Mouse (Mus musculus): ENCODE measurements around the gene Dtnb. TPM values are rescaled to one million over a fixed set of nuclear protein-coding genes. Genes with fewer than 3 reads are reported as not detected.

The Dtnb gene
- total RNA-seq, 4 experiments from 2014 or later, result 109 to 123 (median 113) TPM

DNA sequence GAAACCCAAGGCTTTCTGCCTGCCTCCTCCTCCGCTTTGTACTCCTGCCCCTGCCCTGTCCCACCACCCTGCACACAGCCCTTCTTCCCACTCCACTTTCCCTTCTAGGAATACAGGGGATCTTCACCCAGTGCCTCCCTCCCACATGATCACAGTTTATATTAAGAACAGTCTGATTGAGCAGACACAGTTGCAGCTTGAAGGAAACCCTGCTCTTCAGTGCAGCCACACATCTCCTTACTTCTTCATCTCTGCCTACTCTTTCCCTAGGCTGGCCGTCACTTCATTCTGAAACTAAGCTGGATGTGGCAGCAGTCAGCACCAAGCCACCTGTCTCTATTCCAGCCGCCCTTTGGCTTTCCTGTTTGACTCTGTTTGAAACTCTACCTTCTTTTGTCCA is 201.5 kb downstream of the Dtnb start:
- DNase-seq (ENCODE audit: low spot score in 2 of 2), result no peak

DNA sequence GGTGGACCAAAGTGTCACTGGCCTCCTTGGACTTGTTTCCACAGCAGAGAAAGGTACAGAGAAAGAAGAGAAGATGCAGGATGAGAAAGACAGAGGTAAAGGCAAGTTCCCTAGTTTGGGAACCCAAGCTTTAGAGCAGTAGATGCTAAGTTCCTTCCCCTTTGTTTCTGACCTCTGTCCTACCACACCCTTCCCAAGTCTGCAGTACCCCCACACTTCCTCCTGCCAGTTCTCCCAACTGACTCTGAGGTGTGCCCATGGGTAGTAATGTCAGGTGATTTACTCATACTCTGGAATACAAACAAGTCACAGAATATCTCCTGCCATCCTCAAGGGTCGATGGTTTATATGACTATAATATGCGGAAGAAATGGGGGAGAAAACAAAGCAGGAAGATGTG is 203.8 kb downstream of the Dtnb start:
- no peak for DNase-seq (ENCODE audit: low spot score in 2 of 2)

DNA sequence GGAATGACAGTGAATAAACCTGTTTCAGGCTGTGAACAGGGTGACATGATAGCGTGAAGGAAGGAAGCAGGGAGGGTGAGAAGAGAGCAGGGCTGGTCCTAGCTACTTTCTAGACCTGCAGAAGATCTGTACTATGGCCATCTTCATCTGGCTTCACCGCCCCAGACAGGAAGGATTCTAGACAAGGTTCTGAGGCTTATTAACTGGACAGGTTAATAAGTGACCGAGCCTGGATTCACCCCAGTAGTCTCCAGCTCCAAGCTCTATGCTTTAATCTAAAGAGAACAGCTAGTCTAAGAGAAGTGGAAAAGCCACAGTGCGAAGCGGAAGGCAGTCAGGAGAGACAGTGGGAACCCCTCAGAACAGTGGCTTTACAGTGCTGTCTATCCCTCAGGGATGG is 205.5 kb downstream of the Dtnb start:
- no peak for DNase-seq (ENCODE audit: low spot score in 2 of 2)

DNA sequence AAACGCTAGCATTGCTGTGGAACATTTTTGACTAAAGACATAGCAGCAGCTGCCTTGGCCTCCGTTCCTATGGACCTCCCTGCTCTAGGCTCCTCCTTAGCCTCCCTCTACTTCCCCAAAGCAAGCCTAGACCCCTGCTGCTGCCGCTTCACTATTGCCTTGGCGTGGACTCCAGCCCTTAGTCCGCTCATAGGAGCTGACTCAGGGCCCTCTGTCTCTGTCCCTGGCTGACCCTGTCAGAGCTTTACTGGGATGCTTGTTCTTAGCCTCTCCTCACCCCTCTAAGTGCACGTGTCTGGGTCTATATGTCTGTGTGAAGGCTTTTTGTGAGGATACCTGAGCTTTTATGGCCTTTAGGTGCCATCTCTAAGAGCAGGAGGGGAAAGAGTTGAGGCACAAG is 206.1 kb downstream of the Dtnb start:
- DNase-seq (ENCODE audit: low spot score in 2 of 2), result no peak

DNA sequence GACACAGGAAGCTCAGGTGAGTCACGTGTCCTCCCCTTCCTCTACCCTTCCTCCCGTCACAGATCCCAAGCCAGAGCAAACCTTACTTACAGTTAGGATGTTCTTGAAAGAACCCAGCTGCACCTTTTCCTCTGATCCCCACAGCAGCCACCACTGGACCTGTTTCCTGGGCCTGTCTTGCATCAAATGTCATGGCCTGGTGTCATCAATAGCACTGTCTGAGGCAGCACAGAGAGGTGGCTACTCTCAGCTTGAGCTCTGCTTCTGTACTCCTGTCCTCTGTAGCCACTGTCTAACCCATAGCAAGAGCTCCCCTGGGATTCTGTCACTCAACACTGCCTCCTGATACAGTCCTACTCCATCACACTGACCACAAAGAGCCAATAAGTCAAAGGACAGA is 207.5 kb downstream of the Dtnb start:
- DNase-seq (ENCODE audit: low spot score in 2 of 2), result no peak

DNA sequence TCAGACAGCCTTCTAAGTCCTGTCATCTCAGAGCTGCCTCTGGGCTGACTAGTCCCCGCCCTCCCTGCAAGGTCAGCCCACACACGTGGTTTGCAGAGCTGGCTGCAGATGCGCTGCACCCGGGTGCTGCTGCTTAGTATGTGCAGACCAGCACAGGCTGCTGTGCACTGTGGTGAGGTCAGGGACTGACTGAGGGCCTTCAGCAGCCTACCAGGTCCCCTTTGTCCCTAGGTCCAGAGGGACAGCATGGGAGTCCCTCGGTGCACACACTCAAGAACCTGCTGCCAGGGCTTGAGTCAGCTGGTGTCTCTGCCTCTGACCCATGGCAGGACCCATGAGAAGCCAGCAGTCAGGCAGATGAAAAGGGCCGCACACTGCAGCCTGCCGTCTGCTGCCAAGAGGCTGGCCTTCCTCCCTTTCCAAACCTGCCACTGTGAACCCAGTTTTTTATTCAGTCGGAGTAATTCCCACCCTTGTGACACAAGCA is 208.3 kb downstream of the Dtnb start:
- DNase-seq (ENCODE audit: low spot score in 2 of 2), result peak; percentile 59 to 77

DNA sequence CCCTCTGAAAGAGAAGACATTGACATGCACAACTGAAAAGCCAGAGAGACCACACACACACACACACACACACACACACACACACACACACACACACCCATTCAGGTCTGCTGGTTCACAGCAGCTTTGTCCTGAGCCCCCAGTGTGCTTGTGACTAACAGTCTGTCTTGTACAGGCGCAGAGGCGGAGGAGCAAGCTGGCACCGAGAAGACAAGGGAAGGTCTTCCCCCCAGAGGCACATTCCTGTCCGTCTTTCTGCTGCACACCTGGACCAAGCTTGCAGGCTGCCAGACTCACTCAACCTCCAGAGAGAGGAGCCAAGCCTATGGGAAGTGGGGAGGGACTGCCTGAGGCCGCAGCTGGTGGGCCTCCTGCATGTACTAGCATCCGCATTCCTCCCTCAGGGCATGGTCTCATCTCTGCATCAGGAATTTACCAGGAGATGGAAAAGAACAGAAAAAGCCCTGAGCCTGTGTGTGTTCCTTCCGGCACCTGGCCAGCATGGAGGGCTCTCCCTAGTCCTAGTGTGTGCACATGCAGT is 208.8 kb downstream of the Dtnb start:
- DNase-seq (ENCODE audit: low spot score in 2 of 2), result no peak

DNA sequence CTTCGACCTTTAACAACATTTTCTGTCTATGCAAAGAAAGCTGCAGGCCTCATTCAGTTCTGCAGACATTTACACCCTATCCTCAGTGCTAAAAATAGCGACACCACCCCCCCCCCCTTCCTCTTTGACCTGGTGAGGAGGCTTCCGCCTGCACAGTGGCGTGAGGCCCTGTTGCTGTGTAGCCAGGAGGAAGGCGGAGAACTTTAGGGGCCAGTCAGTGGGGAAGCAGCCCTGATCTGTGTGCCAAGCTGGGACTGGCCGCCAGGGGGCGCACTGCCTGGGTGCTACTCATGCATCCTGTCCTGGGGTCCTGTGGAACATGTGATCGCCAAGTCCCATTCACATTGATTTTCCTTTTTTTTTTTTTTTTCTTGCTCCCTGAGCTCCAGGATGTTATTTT is 209.3 kb downstream of the Dtnb start:
- peak; percentile 78 to 84 for DNase-seq (ENCODE audit: low spot score in 2 of 2)

DNA sequence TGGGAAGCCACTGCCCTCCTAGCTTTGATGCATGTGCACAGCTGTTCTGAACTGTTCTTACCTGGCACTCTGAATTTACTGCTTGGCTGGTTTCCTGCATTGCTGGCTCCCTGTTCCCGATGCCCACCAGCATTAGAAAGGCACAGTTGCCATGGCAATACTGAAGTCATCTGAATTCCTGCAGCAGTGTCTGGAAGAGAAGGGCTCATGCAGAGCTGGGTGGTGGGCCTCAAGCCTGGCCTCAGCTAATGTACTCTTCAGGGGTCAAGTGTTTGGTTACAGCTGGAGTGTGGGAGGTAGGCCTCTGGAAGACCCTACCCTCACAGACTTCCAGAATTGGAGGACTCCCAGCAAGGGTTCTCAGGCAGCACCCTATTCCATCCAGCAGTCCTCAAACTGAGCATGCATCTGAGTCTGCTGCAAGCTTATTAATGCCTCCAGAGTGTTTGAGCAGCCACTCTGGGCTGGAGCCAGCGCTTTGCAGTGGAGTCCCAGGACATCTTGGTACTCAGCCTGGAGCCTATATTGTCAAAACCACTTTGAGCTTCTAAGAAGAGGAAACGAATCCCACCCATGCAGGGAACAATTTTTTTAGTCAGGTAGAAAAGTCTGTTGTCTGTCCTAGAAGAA is 211.1 kb downstream of the Dtnb start:
- DNase-seq (ENCODE audit: low spot score in 2 of 2), result no peak

DNA sequence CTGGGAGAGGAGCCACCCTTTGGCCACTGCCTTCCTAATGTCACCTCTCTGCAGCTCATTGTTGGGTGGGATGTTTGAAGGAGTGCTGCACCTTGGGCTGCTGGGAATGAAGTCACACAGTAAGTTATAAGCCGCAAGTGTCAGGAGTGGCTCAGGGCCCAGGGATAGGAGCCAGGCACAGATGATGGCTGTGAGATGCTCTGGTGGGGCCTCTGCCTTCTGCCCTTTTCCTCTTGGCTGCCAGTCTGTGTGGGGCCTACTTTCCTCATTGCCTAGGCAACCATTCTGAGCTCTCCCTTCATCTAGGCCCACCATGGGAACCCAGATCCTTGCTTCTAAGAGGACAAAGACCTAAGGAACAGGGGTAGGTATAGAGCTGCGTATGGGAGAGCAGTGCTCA is 212.1 kb downstream of the Dtnb start:
- no peak for DNase-seq (ENCODE audit: low spot score in 2 of 2)

DNA sequence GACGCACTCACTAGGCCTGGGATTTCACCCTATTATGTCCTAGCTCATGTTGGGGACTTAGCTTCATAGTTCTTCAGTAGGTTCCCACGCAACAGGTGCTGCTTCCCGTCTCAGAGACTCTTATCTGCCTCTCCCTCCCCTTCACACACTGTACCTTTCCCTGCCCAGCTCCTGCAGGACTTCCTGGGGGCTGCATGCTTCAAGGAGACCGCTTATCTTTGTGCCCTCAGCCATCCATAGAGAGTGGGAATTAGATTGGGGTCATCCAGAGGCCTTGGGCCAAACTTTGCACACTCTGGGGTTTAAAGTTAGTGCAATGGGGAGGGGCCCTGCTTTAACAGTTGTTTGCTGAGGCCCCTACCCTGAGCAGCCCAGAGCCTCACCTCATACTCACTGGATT is 212.5 kb downstream of the Dtnb start:
- no peak for DNase-seq (ENCODE audit: low spot score in 2 of 2)

DNA sequence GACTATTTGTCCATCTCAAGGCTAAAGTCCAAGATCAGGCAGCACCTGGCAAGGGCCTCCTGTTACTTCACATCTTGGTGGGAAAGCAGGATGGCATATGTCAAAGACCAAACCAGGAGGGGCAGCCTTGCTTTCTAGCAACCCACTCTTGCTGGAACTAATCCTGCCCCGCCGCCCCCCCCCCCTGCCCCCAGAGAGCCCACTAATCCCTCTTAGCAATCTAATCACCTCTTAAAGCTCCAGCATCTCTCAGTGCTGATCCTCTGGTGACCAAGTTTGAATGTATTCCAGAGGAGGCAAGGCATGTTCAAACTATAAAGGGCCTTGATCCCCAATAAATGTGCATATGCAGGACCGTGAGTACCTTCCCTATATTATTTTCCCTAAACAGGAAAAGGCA is 214.9 kb downstream of the Dtnb start:
- no peak for DNase-seq (ENCODE audit: low spot score in 2 of 2)

DNA sequence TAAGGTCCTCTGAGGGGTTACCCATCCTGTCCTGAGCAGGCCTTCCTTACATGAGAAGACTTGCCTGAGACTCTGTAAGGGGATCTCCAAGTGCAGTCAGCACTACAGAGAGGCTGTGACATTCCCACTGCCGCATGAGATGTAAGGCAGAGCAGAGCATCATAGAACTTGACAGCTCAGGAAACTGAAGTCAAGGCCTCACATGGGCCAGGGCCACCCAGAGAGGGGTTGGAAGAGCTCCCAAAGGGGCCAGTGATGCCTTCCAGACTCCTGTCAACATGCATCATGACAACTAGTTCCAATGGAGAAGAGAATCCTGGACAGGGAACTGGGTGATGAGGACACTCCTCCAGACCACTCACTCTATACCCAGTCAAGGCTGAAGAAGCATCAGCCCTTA is 215.4 kb downstream of the Dtnb start:
- DNase-seq (ENCODE audit: low spot score in 2 of 2), result no peak

DNA sequence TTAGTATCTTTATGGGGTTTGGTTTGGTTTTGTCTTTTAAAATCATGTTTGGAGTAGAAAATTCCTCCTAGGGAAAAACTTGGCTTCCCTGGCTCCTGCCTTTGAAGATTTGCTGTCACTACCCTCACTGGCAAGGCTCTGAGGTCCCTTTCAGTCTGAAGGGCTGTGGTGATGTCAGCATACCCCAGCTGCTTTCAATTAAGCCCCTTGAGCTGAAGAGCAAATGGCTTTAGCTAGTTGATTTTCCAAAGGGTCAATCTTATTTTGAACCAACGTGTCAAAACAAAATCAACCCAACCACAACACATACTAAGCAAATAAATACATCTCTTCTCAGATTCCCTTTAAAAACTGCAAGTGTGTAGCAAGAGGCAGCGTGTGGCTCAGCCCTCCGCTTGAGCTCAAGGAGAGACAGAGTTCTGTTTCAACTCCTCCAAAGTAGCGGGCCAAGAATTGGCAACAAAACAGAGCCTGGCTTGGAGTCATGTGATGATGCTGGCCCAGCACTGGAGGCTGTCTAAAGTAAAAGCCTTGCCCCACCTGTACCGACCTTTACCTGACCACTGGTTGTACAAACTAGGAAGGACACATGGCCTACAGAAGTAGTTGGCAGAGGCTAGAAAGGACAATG is 216.4 kb downstream of the Dtnb start:
- DNase-seq (ENCODE audit: low spot score in 2 of 2), result no peak

DNA sequence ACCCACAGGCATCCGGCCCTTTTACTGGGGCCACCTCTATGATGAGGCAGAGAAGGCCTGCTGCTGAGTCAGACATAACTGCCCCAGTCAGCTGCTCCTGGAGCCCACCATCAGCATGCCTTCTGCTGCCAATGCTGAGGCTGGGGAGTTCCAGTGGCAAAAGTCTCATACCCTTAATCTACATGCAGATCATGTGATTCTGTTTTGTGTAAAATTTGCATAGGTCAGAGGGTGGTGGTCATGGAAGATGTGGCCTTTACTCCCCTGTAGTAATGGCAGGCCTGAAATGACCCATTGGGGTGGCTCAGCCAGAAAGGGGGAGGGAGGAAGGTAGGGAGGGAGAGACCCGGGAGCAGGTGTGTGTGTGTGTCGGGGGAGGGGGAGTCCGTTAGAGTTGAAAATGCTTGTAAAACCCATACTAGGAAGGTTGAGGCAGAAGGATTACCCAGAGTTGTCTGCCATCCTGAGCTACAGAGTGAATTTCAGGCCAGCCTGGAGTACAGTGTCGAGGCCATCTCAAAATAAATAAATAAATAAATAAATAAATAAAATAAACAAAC is 217.5 kb downstream of the Dtnb start:
- DNase-seq (ENCODE audit: low spot score in 2 of 2), result no peak

DNA sequence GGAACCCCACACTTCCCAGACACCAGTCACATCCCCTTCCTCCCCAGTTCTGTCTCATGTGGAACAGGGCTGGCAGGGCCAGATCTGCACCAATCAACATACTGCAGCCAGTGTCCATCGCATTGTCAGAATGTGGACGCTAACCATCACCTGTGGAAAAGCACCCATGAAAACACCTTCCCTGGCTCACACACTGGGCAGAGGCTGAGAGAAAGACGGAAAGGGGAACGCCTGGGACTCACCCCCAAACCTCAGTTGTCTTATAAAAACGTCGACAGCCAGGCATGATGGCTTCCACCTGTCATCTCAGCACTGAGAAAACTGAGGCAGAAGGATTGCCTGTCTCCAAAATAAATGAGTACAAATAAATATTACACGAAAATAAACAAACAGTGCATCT is 219.1 kb downstream of the Dtnb start:
- no peak for DNase-seq (ENCODE audit: low spot score in 2 of 2)

DNA sequence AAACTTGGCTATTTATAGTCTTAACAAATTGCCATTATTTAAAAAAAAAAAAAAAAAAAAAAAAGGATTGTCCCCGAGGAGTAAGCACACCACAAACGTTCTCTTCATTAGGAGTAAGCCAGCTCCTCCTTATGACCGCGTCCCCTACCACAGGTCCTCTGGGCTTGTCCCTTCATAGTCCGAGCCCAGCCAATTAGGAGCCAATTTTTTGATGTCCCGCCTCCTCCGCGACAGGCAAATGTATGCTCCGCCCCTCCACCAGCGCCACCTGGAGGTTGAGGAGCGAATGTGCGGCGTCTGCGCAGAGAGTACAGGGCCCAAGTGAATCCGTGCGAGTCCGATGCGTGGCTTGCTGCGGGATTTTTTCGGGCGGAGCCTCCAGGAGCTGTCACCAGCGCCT is 219.6 kb downstream of the Dtnb start:
- peak; percentile 95 to 97 for DNase-seq (ENCODE audit: low spot score in 2 of 2)

DNA sequence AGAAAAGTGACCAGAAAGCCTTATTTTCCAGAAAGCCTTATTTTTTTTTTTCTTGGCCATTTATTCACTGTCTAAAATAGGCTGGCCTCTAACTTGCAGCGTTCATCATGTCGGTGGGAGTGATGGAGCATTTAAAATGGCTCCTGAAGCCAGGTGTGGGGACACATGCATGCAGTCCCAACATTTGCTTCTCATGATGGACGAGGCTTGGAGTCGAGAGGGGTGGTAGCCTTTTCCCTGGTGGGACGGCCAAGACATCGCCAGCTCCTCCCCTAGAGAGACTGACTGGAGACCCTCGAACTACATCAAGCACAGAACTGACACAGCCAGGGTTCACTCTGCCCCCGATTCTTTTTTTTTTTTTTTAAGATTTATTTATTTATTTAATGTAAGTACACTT is 220.1 kb downstream of the Dtnb start:
- DNase-seq (ENCODE audit: low spot score in 2 of 2), result no peak

DNA sequence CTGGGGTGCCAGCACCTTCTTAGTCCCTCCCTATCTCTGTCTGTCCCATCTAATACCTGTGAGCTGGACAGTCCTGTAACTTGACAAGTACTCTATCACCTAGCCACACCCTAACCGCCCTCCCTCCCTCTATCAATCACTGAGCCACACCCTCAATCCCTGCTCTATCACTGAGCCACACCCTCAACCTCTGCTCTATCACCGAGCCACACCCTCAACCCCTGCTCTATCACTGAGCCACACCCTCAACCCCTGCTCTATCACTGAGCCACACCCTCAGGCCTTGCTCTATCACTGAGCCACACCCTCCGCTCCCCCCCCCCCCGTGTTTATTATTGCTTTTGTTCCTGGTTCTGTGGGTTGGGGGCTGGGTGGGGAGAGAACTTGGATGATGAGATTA is 223.4 kb downstream of the Dtnb start:
- no peak for DNase-seq (ENCODE audit: low spot score in 2 of 2)

DNA sequence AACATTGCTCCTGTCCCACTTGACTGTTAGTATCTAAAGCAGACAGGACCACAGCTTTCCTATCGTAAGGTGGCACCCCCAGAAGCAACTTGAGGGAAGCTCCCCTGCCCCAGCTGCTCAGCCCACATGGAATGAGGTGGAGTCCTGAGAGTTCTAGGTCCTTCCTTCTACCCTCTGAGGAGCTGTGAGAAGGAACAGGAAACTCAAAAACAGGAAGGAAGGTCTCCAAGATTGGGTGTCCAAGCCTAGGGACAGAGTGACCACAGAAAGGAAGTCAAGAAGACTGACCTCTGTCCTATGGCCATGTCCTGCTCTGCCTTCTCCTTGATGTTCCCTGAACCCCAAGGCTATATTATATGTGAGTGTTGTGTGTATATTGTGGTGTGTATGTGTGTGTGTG is 227.4 kb downstream of the Dtnb start:
- DNase-seq (ENCODE audit: low spot score in 2 of 2), result no peak

DNA sequence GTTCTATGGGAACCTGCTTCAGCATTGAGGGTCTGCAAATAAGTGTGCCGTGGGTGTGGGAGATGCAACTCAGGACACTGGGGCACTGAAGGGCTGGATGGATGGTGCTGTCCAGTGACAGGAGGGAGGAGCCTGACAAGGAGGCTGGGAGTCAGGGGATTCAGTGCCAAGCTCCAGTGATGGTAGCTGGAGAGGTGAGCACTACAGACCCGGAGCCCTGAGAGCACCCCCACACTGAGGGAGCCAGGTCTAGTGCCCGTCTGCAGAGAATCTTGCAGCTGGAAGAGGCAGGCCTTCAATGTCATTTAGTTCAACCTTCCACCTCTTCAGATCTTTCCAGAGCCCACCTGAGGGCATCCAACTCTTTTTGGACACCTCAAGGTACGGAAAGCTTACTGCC is 233.7 kb downstream of the Dtnb start, which contains the start of gene Dnmt3a:
Gene Dnmt3a, plus strand, starts transcription at position 156 of the 400 bp plus-strand sequence.
- no peak for DNase-seq (ENCODE audit: low spot score in 2 of 2)

DNA sequence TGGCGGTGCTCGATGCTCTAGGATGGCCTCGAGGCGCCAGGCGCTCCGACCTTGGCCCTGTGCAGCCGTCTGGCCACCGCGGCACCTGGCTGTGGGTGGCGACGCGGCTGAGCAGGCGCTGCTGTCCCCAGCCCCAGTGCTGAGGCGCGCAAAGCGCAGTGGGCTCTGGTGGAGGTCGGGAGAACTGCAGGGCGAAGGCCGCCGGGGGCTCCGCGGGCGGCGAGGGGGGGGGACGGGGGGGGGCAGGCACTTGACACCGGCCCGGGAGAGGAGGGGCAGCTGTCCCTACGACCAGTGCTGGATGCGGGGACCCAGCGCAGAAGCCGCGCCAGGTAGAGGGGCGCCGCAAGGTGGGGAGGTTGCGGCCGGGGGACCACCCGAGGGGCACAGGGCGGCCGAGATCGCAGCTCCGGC is 234.1 kb downstream of the Dtnb start:
- no peak for DNase-seq (ENCODE audit: low spot score in 2 of 2)
